In the genomic region with DNA sequence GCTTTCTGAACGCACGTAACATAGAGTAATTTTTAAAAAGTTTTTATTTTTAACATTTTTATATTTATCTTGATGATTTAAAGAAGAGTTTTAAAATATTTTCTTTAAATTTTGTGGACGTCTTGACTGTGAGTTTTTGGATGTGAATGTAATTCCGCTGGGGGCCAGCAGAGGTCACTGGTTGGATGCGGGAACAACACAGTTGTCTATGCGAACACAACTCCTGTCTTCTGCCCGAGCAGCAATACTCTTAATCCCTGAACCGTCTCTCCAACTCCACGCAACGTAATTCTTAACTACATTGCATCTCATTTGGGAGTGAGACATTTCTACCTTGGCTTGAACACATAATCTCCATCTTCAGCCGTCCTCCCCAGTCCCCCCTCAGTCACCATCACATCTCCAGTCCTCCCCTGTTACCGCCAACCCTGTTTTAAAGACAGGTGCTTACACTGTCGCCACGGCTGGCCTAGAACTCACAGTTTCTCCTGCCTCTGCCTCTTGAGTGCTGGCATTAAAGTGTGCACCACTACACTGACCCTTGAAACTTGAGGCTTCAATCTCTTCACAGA, we compare ENCODE assay signal across 8 mouse cellular contexts. TPM values are rescaled to one million over a fixed set of nuclear protein-coding genes. Genes with fewer than 3 reads are reported as not detected.
DNase-seq lines count a peak whose midpoint lies in the region; ATAC-seq and TF ChIP-seq lines count a peak whose summit lies in the region.

No protein-coding gene starts in this region.

- peak; percentile 88 for DNase-seq in NIH3T3 (ENCODE audit: low read depth)
- peak; percentile 68 to 82 for DNase-seq in cerebellum, adult 2 months
- peak; percentile 81 for DNase-seq in forebrain, postnatal 0 days
- peak; percentile 68 to 90 for DNase-seq in layer of hippocampus, postnatal 25 days (ENCODE audit: extremely low spot score in 1 of 2, low spot score in 1 of 2)
- peak; percentile 90 for DNase-seq in lung, postnatal 14 days
- DNase-seq in right cerebral cortex, adult 18-20 months: peak; percentile 69
- DNase-seq in urinary bladder, postnatal 4 days (ENCODE audit: low spot score in 2 of 2): peak; percentile 65 to 85

- H3K27ac ChIP-seq in cerebellum, adult 2 months (ENCODE audit: insufficient read depth, low read length): no peak overlapping the region
- no peak overlapping the region for H3K27ac ChIP-seq in forebrain, postnatal 0 days (ENCODE audit: low read depth, low read length)
- H3K27ac ChIP-seq in hindbrain, embryonic 12.5 days: no peak overlapping the region

- H3K27me3 ChIP-seq in cerebellum, adult 2 months (ENCODE audit: control insufficient read depth, insufficient read depth, low read length): no peaks in the 10 kb centered on the region
- no peaks in the 10 kb centered on the region for H3K27me3 ChIP-seq in forebrain, postnatal 0 days (ENCODE audit: insufficient read depth, low read length)
- 0 out of 2 replicates have a peak, but pooled peaks cover 7% of the 10 kb centered on the region for H3K27me3 ChIP-seq in hindbrain, embryonic 12.5 days

- peak; percentile 71; the same call in 1 of the 2 replicates for ATAC-seq in forebrain, postnatal 0 days
- peak; percentile 43; the same call in 1 of the 2 replicates for ATAC-seq in hindbrain, embryonic 12.5 days (ENCODE audit: low FRiP score)

- 10% methylated on average over 14 of the region's 14 CpGs for WGBS in cerebellum, adult 2 months
- 6% methylated on average over 14 of the region's 14 CpGs for WGBS in forebrain, postnatal 0 days
- WGBS in hindbrain, embryonic 12.5 days: 9% methylated on average over 14 of the region's 14 CpGs

- H3K9me3 ChIP-seq in forebrain, postnatal 0 days (ENCODE audit: low read length): no peaks in the 10 kb centered on the region
- H3K9me3 ChIP-seq in hindbrain, embryonic 12.5 days (replicated peaks): no peaks in the 10 kb centered on the region

- no peaks in the 10 kb centered on the region for H3K4me1 ChIP-seq in cerebellum, adult 2 months (ENCODE audit: control insufficient read depth, insufficient read depth, low read length)
- H3K4me1 ChIP-seq in forebrain, postnatal 0 days (ENCODE audit: insufficient read depth): no peaks in the 10 kb centered on the region
- H3K4me1 ChIP-seq in hindbrain, embryonic 12.5 days: 0 out of 2 replicates have a peak, but pooled peaks cover 5% of the 10 kb centered on the region

- peak overlapping the region; percentile 25 for H3K4me2 ChIP-seq in forebrain, postnatal 0 days (ENCODE audit: low read depth)
- H3K4me2 ChIP-seq in hindbrain, embryonic 12.5 days (replicated peaks): peak overlapping the region; percentile 41

- no peak overlapping the region for H3K9ac ChIP-seq in forebrain, postnatal 0 days
- no peak overlapping the region for H3K9ac ChIP-seq in hindbrain, embryonic 12.5 days

- H3K4me3 ChIP-seq in cerebellum, adult 2 months (replicated peaks; ENCODE audit: insufficient read depth, low read depth, low read length): no peak overlapping the region
- H3K4me3 ChIP-seq in forebrain, postnatal 0 days (ENCODE audit: low read depth, low read length): no peak overlapping the region
- no peak overlapping the region for H3K4me3 ChIP-seq in hindbrain, embryonic 12.5 days

- H3K36me3 ChIP-seq in forebrain, postnatal 0 days (ENCODE audit: insufficient read depth): no peaks in the 10 kb centered on the region
- no peaks in the 10 kb centered on the region for H3K36me3 ChIP-seq in hindbrain, embryonic 12.5 days

- TF ChIP-seq CTCF in cerebellum, adult 2 months (IDR thresholded peaks at IDR 0.05; ENCODE audit: borderline replicate concordance, insufficient read depth, low read depth, low read length): peak; percentile 81
- peak; percentile 81 for TF ChIP-seq CTCF in forebrain, postnatal 0 days (IDR thresholded peaks at IDR 0.05; ENCODE audit: low read depth)

- no peak for TF ChIP-seq POLR2A in cerebellum, adult 2 months (IDR thresholded peaks at IDR 0.05; ENCODE audit: borderline replicate concordance, insufficient read depth, low read length)

RNA-seq across cellular contexts. Expression of gene Txnip, which starts 10.3 kb away (rescaled TPM):
- polyA plus RNA-seq in cerebellum, adult 2 months (2012; rRNA removed): 15.2 and 21.9 TPM in 2 replicates
- total RNA-seq in forebrain, postnatal 0 days (2014; rRNA removed): 122 and 176 TPM in 2 replicates
- 116 and 135 TPM in 2 replicates for polyA plus RNA-seq in forebrain, postnatal 0 days (2015; fragmentation: Nextera tagmentation; extraction: Ambion mirVana)
- 58.7 and 59.9 TPM in 2 replicates for polyA plus RNA-seq in hindbrain, embryonic 12.5 days (2016; fragmentation: Nextera tagmentation; extraction: Ambion mirVana)
- 10 to 100 TPM; 20.7 to 25.0 TPM for total RNA-seq in layer of hippocampus, postnatal 25 days (2021)

RNA-seq across cellular contexts. Expression of gene Hfe2, which starts 22.5 kb away (rescaled TPM):
- polyA plus RNA-seq in cerebellum, adult 2 months (2012; rRNA removed): 0.21 and 0.41 TPM in 2 replicates
- total RNA-seq in forebrain, postnatal 0 days (2014; rRNA removed): 0.54 and 1.6 TPM in 2 replicates
- polyA plus RNA-seq in forebrain, postnatal 0 days (2015; fragmentation: Nextera tagmentation; extraction: Ambion mirVana): 0.82 and 1.4 TPM in 2 replicates
- polyA plus RNA-seq in hindbrain, embryonic 12.5 days (2016; fragmentation: Nextera tagmentation; extraction: Ambion mirVana): 0.70 and 2.5 TPM in 2 replicates
- total RNA-seq in layer of hippocampus, postnatal 25 days (2021): under 1 TPM in 1 of 2 experiments, not detected in 1; 0.12 TPM

RNA-seq across cellular contexts. Expression of gene Gm16253, which starts 29.3 kb away (rescaled TPM):
- polyA plus RNA-seq in cerebellum, adult 2 months (2012; rRNA removed): not detected in 2 replicates
- not detected in 2 replicates for total RNA-seq in forebrain, postnatal 0 days (2014; rRNA removed)
- not detected in 2 replicates for polyA plus RNA-seq in forebrain, postnatal 0 days (2015; fragmentation: Nextera tagmentation; extraction: Ambion mirVana)
- polyA plus RNA-seq in hindbrain, embryonic 12.5 days (2016; fragmentation: Nextera tagmentation; extraction: Ambion mirVana): 1.3 and 1.7 TPM in 2 replicates
- total RNA-seq in layer of hippocampus, postnatal 25 days (2021): not detected

RNA-seq across cellular contexts. Expression of gene Polr3gl, which starts 46.5 kb away (rescaled TPM):
- 53.1 and 55.5 TPM in 2 replicates for polyA plus RNA-seq in cerebellum, adult 2 months (2012; rRNA removed)
- 25.7 and 31.8 TPM in 2 replicates for total RNA-seq in forebrain, postnatal 0 days (2014; rRNA removed)
- 27.8 and 35.9 TPM in 2 replicates for polyA plus RNA-seq in forebrain, postnatal 0 days (2015; fragmentation: Nextera tagmentation; extraction: Ambion mirVana)
- polyA plus RNA-seq in hindbrain, embryonic 12.5 days (2016; fragmentation: Nextera tagmentation; extraction: Ambion mirVana): 40.0 and 42.3 TPM in 2 replicates
- 10 to 100 TPM; 23.8 to 29.7 TPM for total RNA-seq in layer of hippocampus, postnatal 25 days (2021)

RNA-seq across cellular contexts. Expression of gene Ankrd34a, which starts 49.0 kb away (rescaled TPM):
- polyA plus RNA-seq in cerebellum, adult 2 months (2012; rRNA removed): 53.2 and 58.1 TPM in 2 replicates
- 17.7 and 19.3 TPM in 2 replicates for total RNA-seq in forebrain, postnatal 0 days (2014; rRNA removed)
- 17.6 and 19.2 TPM in 2 replicates for polyA plus RNA-seq in forebrain, postnatal 0 days (2015; fragmentation: Nextera tagmentation; extraction: Ambion mirVana)
- 4.6 and 5.1 TPM in 2 replicates for polyA plus RNA-seq in hindbrain, embryonic 12.5 days (2016; fragmentation: Nextera tagmentation; extraction: Ambion mirVana)
- 10 to 100 TPM; 50.9 to 62.3 TPM for total RNA-seq in layer of hippocampus, postnatal 25 days (2021)
